Mouse (Mus musculus): ENCODE data around the gene Olfr1424. TPM values are rescaled to one million over a fixed set of nuclear protein-coding genes. Genes with fewer than 3 reads are reported as not detected.
"Not testable (repeated sequence)": the region's sequence is repeated elsewhere in the genome, so short reads cannot be mapped to it uniquely, and the experiment has no call there.

The Olfr1424 gene
- 1.4 TPM in 1 of 3 replicates, not detected in the others for total RNA-seq (2017)

GRCm38 (mm10) chr19:12062582-12062981, at the start of gene Olfr1424:
Gene Olfr1424, minus strand, starts transcription at chr19:12062682.
- not testable (repeated sequence) for ATAC-seq (replicated peaks; ENCODE audit: insufficient number of reproducible peaks, low FRiP score, low TSS enrichment, poor library complexity, severe bottlenecking)

- no peak for ATAC-seq (replicated peaks; ENCODE audit: insufficient number of reproducible peaks, low FRiP score, low TSS enrichment, poor library complexity, severe bottlenecking)
Observed at GRCm38 (mm10) chr19:12104541-12104940, 42.1 kb upstream of the Olfr1424 start.

- ATAC-seq (replicated peaks; ENCODE audit: insufficient number of reproducible peaks, low FRiP score, low TSS enrichment, poor library complexity, severe bottlenecking) = no peak
Observed at GRCm38 (mm10) chr19:12103234-12103633, 40.8 kb upstream of the Olfr1424 start, which contains the start of gene Olfr1427. Gene Olfr1427, minus strand, starts transcription at chr19:12103334.

GRCm38 (mm10) chr19:12091913-12092312, 29.4 kb upstream of the Olfr1424 start, which contains the start of gene Olfr1426:
Gene Olfr1426, minus strand, starts transcription at chr19:12092013.
- no peak for ATAC-seq (replicated peaks; ENCODE audit: insufficient number of reproducible peaks, low FRiP score, low TSS enrichment, poor library complexity, severe bottlenecking)

- not testable (repeated sequence) for ATAC-seq (replicated peaks; ENCODE audit: insufficient number of reproducible peaks, low FRiP score, low TSS enrichment, poor library complexity, severe bottlenecking)
Observed at GRCm38 (mm10) chr19:12077631-12078030, 15.1 kb upstream of the Olfr1424 start, which contains the start of gene Olfr1425. Gene Olfr1425, minus strand, starts transcription at chr19:12077731.

GRCm38 (mm10) chr19:12069546-12069945, 7.1 kb upstream of the Olfr1424 start:
- ATAC-seq (replicated peaks; ENCODE audit: insufficient number of reproducible peaks, low FRiP score, low TSS enrichment, poor library complexity, severe bottlenecking) = not testable (repeated sequence)

- ATAC-seq (replicated peaks; ENCODE audit: insufficient number of reproducible peaks, low FRiP score, low TSS enrichment, poor library complexity, severe bottlenecking) = not testable (repeated sequence)
Observed at GRCm38 (mm10) chr19:12067806-12068205, 5.3 kb upstream of the Olfr1424 start.

- ATAC-seq (replicated peaks; ENCODE audit: insufficient number of reproducible peaks, low FRiP score, low TSS enrichment, poor library complexity, severe bottlenecking) = no peak
Observed at GRCm38 (mm10) chr19:12043163-12043562, 19.3 kb downstream of the Olfr1424 start.

GRCm38 (mm10) chr19:12041217-12041616, 21.3 kb downstream of the Olfr1424 start, which contains the start of gene Olfr1423:
Gene Olfr1423, minus strand, starts transcription at chr19:12041317.
- ATAC-seq (replicated peaks; ENCODE audit: insufficient number of reproducible peaks, low FRiP score, low TSS enrichment, poor library complexity, severe bottlenecking) = no peak

- ATAC-seq (replicated peaks; ENCODE audit: insufficient number of reproducible peaks, low FRiP score, low TSS enrichment, poor library complexity, severe bottlenecking) = no peak
Observed at GRCm38 (mm10) chr19:12037727-12038126, 24.8 kb downstream of the Olfr1424 start.

- peak; percentile 68 for ATAC-seq (replicated peaks; ENCODE audit: insufficient number of reproducible peaks, low FRiP score, low TSS enrichment, poor library complexity, severe bottlenecking)
Observed at GRCm38 (mm10) chr19:12026606-12027005, 35.9 kb downstream of the Olfr1424 start.

- ATAC-seq (replicated peaks; ENCODE audit: insufficient number of reproducible peaks, low FRiP score, low TSS enrichment, poor library complexity, severe bottlenecking) = no peak
Observed at GRCm38 (mm10) chr19:12025333-12025732, 37.1 kb downstream of the Olfr1424 start.

- ATAC-seq (replicated peaks; ENCODE audit: insufficient number of reproducible peaks, low FRiP score, low TSS enrichment, poor library complexity, severe bottlenecking) = peak; percentile 82
Observed at GRCm38 (mm10) chr19:12024149-12024548, 38.3 kb downstream of the Olfr1424 start.

- ATAC-seq (replicated peaks; ENCODE audit: insufficient number of reproducible peaks, low FRiP score, low TSS enrichment, poor library complexity, severe bottlenecking) = no peak
Observed at GRCm38 (mm10) chr19:12016192-12016591, 46.3 kb downstream of the Olfr1424 start.

GRCm38 (mm10) chr19:12015708-12016107, 46.8 kb downstream of the Olfr1424 start:
- ATAC-seq (replicated peaks; ENCODE audit: insufficient number of reproducible peaks, low FRiP score, low TSS enrichment, poor library complexity, severe bottlenecking) = no peak

- peak; percentile 55 for ATAC-seq (replicated peaks; ENCODE audit: insufficient number of reproducible peaks, low FRiP score, low TSS enrichment, poor library complexity, severe bottlenecking)
Observed at GRCm38 (mm10) chr19:12013228-12013627, 49.3 kb downstream of the Olfr1424 start.

- ATAC-seq (replicated peaks; ENCODE audit: insufficient number of reproducible peaks, low FRiP score, low TSS enrichment, poor library complexity, severe bottlenecking) = no peak
Observed at GRCm38 (mm10) chr19:12012615-12013014, 49.9 kb downstream of the Olfr1424 start.

GRCm38 (mm10) chr19:12011560-12012556, 50.6 kb downstream of the Olfr1424 start:
- ATAC-seq (replicated peaks; ENCODE audit: insufficient number of reproducible peaks, low FRiP score, low TSS enrichment, poor library complexity, severe bottlenecking) = peak; percentile 37

GRCm38 (mm10) chr19:12010916-12011559, 51.4 kb downstream of the Olfr1424 start:
- 0 out of 2 replicates have a peak, but pooled peaks have one; percentile 13 for ATAC-seq (replicated peaks; ENCODE audit: insufficient number of reproducible peaks, low FRiP score, low TSS enrichment, poor library complexity, severe bottlenecking)

Data from monocyte, adult 5-6 weeks (primary cell).